Mouse (Mus musculus) heart, embryonic 12.5 days (tissue): Measurements from ENCODE around the gene Prc1. TPM values are rescaled to one million over a fixed set of nuclear protein-coding genes. Genes with fewer than 3 reads are reported as not detected.
A peak's percentile ranks its signal among the peaks of the same experiment; 100 is the strongest.

Source experiments
- ATAC-seq: fragments of 200-750 bp; cut with Nextera tagmentation; 2 replicates; pipeline ENCODE4 v1.8.0; 2017; ENCODE audit warnings: moderate TSS enrichment, moderate library complexity; ENCODE audit not compliant: insufficient number of reproducible peaks, low FRiP score
- H3K27ac ChIP-seq: fragments of 300-500 bp; sonication (generic); 2 replicates; pipeline ENCODE4 v1.5.1; 2016; ENCODE audit warnings: mild to moderate bottlenecking, moderate library complexity; ENCODE audit not compliant: poor library complexity, severe bottlenecking
- H3K27me3 ChIP-seq: fragments of 300-500 bp; sonication (generic); replicated peaks from 2 replicates; pipeline ENCODE4 v1.6.1; 2016; ENCODE audit warnings: mild to moderate bottlenecking, moderate library complexity
- H3K36me3 ChIP-seq: fragments of 300-500 bp; sonication (generic); 2 replicates; pipeline ENCODE4 v1.6.1; 2016; ENCODE audit warnings: mild to moderate bottlenecking, moderate library complexity
- H3K4me1 ChIP-seq: fragments of 300-500 bp; sonication (generic); replicated peaks from 2 replicates; pipeline ENCODE4 v1.6.1; 2016; ENCODE audit warnings: mild to moderate bottlenecking
- H3K4me2 ChIP-seq: fragments of 300-500 bp; sonication (generic); 2 replicates; pipeline ENCODE4 v1.6.1; 2016; ENCODE audit warnings: mild to moderate bottlenecking, moderate library complexity
- H3K4me3 ChIP-seq: fragments of 300-500 bp; sonication (generic); 2 replicates; pipeline ENCODE4 v1.5.1; 2016; ENCODE audit warnings: mild to moderate bottlenecking
- H3K9ac ChIP-seq: fragments of 300-500 bp; sonication (generic); 2 replicates; pipeline ENCODE4 v1.6.1; 2016; ENCODE audit warnings: mild to moderate bottlenecking, moderate library complexity
- H3K9me3 ChIP-seq: fragments of 300-500 bp; sonication (generic); replicated peaks from 2 replicates; pipeline ENCODE4 v1.6.1; 2016; ENCODE audit warnings: mild to moderate bottlenecking, moderate library complexity
- WGBS: fragments of 180-500 bp; shearing (Covaris S2); methylation state at CpG from one replicate; pipeline ENCODE4 v1.1.7; 2016; 5-methylcytosine and 5-hydroxymethylcytosine counted together
- polyA plus RNA-seq: library from polyadenylated mRNA; unstranded; fragments of >200 nt; fragmentation: Nextera tagmentation; extraction: Ambion mirVana; gene quantifications from 2 replicates; pipeline ENCODE4 v1.2.1, GENCODE M21; 2016

Prc1 gene
- polyA plus RNA-seq, 1 experiment from 2014 or later, result 137 TPM

DNA sequence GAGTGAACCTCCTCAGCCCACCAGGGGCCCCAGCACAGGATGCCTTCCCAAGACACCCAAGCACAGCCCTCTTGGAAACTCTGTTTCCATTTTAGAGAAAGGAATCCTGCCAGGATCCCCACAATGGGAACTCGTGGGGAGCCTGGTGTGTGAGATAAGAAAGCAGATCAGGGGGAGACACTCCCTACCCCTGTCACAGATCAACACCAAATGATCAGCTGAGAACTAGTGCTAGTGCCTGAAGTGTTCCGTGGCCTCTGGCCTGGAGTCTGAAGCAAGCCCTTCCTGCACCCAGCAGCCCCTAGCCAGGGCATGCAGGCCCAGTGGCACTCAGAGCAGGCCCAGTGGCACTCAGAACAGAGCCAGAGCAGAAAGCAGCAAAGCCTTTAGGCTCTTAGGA is 56.6 kb downstream of the Prc1 start:
- Histone ChIP-seq H3K9me3 (no peaks in the 10 kb centered on the region), H3K9ac (no peak overlapping the region), H3K36me3 (peaks cover 51% of the 10 kb centered on the region), H3K27me3 (no peaks in the 10 kb centered on the region), H3K4me3 (no peak overlapping the region), H3K4me2 (no peak overlapping the region), H3K4me1 (peaks cover 7% of the 10 kb centered on the region; the same call in 1 of the 2 replicates), H3K27ac (no peak overlapping the region)
- WGBS, result 53% methylated on average over 2 of the region's 2 CpGs
- no peak for ATAC-seq

DNA sequence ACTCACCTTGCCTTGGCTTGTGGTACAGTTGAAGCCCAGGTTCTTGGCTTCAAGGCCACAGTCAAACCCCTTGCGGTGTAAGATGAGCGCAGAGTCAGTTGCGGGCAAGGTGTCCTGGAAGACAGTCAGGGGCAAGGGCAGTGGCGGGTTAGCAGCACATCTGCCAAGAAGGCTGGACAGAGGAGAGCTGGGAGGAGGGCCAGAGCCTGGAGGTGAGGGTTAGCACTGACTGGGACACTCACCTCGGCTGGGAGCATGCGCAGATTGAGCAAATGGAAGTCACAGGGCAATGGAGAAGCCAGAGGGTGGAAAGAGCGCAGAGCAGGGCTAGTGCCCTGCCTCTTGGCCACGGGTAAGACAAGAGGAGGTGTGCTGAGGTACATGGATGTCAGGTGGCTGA is 58.7 kb downstream of the Prc1 start:
- H3K27me3 ChIP-seq, result no peaks in the 10 kb centered on the region
- H3K4me2 ChIP-seq, result no peak overlapping the region
- ATAC-seq, result no peak
- peaks cover 5% of the 10 kb centered on the region for H3K4me1 ChIP-seq
- no peak overlapping the region for H3K9ac ChIP-seq
- H3K9me3 ChIP-seq, result no peaks in the 10 kb centered on the region
- peaks cover 71% of the 10 kb centered on the region for H3K36me3 ChIP-seq
- 91% methylated on average over 8 of the region's 8 CpGs for WGBS
- no peak overlapping the region for H3K27ac ChIP-seq
- no peak overlapping the region for H3K4me3 ChIP-seq

DNA sequence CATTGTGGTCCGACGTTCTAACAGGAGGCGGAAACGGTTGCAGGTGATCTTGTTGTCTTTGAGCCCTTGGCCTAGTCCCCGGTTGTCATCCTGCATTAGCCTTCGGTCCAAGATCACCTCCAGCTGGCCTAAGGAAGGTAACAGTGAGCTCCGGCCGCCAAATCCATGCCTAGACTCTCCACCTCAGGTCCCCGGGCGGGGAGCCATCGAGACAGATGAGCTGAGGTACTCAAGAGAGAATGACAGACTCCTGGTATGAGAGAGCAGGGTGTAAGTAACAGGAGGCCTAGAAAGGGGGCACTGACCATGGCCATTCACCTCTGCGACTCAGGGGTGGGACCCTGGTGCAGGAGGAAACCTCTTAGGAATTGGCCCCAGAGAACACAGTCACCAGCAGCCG is 62.1 kb downstream of the Prc1 start:
- H3K27ac ChIP-seq, result peak overlapping the region; percentile 63
- 83% methylated on average over 13 of the region's 13 CpGs for WGBS

DNA sequence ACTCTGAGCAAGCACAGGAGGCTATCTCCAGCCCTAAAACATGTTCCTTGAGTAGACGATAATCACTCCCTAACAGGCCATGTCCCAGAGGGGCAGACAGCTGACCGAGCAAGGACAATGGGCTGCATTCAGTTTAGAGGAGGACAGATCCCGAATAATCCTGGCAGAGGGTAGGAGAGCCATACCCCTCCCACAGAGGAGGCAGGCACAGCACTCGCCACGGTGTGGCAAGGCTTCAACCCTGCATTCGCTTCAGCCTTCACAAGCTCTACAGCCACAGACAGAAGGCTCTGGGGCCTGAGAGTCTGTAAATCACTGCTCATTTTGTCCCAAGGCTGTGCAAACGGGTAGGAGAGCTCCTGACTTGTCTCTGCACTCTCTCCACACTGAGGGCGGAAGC is 62.9 kb downstream of the Prc1 start:
- Histone ChIP-seq H3K27ac (peak overlapping the region; percentile 63), H3K4me2 (no peak overlapping the region), H3K4me1 (peaks cover 13% of the 10 kb centered on the region), H3K36me3 (peaks cover 88% of the 10 kb centered on the region), H3K27me3 (no peaks in the 10 kb centered on the region), H3K4me3 (no peak overlapping the region), H3K9ac (0 out of 2 replicates have a peak overlapping the region, but pooled peaks have one; percentile 40), H3K9me3 (no peaks in the 10 kb centered on the region)
- peak; percentile 53; the same call in 1 of the 2 replicates for ATAC-seq
- WGBS, result 52% methylated on average over 8 of the region's 8 CpGs

More for the DNA sequence above, 62.1 kb downstream of the Prc1 start:
- H3K9me3 ChIP-seq, result no peaks in the 10 kb centered on the region
- H3K27me3 ChIP-seq, result no peaks in the 10 kb centered on the region
- no peak for ATAC-seq
- no peak overlapping the region for H3K4me3 ChIP-seq
- no peak overlapping the region for H3K4me2 ChIP-seq
- H3K9ac ChIP-seq, result no peak overlapping the region
- peaks cover 13% of the 10 kb centered on the region for H3K4me1 ChIP-seq
- H3K36me3 ChIP-seq, result peaks cover 86% of the 10 kb centered on the region

DNA sequence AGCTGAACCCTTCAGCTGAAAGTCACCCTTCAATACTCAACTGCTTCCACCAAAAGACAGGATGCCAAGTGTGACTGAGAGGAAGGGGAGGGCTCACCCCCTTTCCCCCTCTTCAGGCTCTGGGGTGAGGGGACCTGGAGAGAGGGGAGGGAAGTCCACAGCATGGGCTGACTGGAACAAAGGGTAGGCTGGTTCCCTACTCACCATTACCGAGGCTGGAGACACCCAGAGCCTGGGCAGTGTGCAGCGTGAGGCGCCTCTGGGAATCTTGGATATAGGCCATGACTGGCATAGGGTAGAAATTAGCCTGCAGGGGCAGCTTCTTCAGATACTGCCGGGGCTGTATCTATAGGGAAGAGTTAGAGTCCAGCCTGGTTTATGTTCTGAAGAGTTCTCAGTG is 63.8 kb downstream of the Prc1 start:
- Histone ChIP-seq H3K27me3 (no peaks in the 10 kb centered on the region), H3K9ac (no peak overlapping the region), H3K9me3 (no peaks in the 10 kb centered on the region), H3K4me1 (peaks cover 13% of the 10 kb centered on the region), H3K27ac (0 out of 2 replicates have a peak overlapping the region, but pooled peaks have one; percentile 61), H3K36me3 (peaks cover 88% of the 10 kb centered on the region), H3K4me2 (no peak overlapping the region), H3K4me3 (no peak overlapping the region)
- no peak for ATAC-seq
- 66% methylated on average over 4 of the region's 4 CpGs for WGBS

DNA sequence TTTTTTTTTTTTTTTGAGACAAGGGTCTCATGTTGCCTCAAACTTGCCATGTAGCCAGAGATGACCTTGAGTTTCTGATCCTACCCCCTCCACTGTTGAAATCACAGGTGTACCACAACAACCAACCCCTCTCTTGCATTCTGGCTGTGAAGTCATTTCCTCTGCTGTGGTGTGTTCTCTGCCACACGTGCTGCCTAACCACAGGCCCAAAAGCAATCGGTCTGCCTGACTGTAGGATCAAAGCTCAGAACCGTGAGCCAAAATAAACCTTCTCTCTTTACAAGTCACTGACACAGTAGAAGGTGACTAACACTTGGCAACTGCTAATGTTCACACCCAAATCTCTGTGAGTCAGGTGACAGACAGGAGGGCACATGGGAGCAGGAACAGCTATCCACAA is 66.2 kb downstream of the Prc1 start:
- peaks cover 13% of the 10 kb centered on the region for H3K9me3 ChIP-seq
- H3K4me2 ChIP-seq, result no peak overlapping the region
- no peak overlapping the region for H3K9ac ChIP-seq
- H3K4me1 ChIP-seq, result peaks cover 13% of the 10 kb centered on the region
- no peaks in the 10 kb centered on the region for H3K27me3 ChIP-seq
- no peak overlapping the region for H3K27ac ChIP-seq
- WGBS, result 40% methylated on average over 3 of the region's 3 CpGs
- peaks cover 98% of the 10 kb centered on the region for H3K36me3 ChIP-seq
- no peak overlapping the region for H3K4me3 ChIP-seq
- no peak for ATAC-seq

DNA sequence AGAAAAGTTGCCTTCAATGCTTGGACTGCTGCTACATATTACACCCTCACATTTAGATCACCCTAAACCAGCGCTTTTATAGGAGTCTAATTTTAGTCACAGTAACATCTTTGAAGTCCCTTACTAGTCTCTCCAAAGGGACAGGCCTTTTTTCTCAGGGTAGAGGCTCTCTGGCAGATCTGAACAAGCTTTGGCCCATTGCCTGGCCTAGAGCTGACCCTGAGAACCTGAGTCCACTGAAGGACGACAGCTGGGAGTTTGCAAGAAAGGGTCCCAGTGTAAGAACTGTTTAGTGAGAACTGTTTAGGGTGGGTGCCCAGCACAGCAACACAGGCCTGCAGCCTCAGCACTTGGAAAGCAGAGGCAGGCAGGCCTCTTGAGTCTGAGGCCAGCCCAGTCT is 71.5 kb downstream of the Prc1 start:
- Histone ChIP-seq H3K27ac (no peak overlapping the region), H3K4me1 (peaks cover 22% of the 10 kb centered on the region), H3K9me3 (peaks cover 13% of the 10 kb centered on the region), H3K36me3 (peaks cover 78% of the 10 kb centered on the region), H3K4me3 (no peak overlapping the region), H3K9ac (no peak overlapping the region), H3K27me3 (no peaks in the 10 kb centered on the region), H3K4me2 (no peak overlapping the region)
- WGBS, result 69% methylated on average over 2 of the region's 2 CpGs
- no peak for ATAC-seq

Other genes starting within 250 kb of the Prc1 start
- 1,569 and 1,607 TPM in 2 replicates for gene Idh2, start 179.1 kb upstream of the Prc1 start, polyA plus RNA-seq
- gene Sema4b, start 107.6 kb upstream of the Prc1 start, polyA plus RNA-seq, result 10.3 and 10.7 TPM in 2 replicates
- 43.4 and 47.3 TPM in 2 replicates for gene Cib1, start 61.6 kb upstream of the Prc1 start, polyA plus RNA-seq
- 3.6 and 3.9 TPM in 2 replicates for gene Gdpgp1, start 61.6 kb upstream of the Prc1 start, polyA plus RNA-seq
- 0.26 and 0.37 TPM in 2 replicates for gene Ttll13, start 48.1 kb upstream of the Prc1 start, polyA plus RNA-seq
- 43.0 and 43.4 TPM in 2 replicates for gene Ngrn, start 33.2 kb upstream of the Prc1 start, polyA plus RNA-seq
- gene Vps33b, start 24.8 kb upstream of the Prc1 start, polyA plus RNA-seq, result 11.1 and 12.4 TPM in 2 replicates
- 6.1 and 8.9 TPM in 2 replicates for gene Rccd1, start 30.0 kb downstream of the Prc1 start, polyA plus RNA-seq
- 20.5 and 21.0 TPM in 2 replicates for gene Unc45a, start 46.6 kb downstream of the Prc1 start, polyA plus RNA-seq
- gene Hddc3, start 48.7 kb downstream of the Prc1 start, polyA plus RNA-seq, result 14.4 and 15.8 TPM in 2 replicates
- 25.0 and 31.0 TPM in 2 replicates for gene Man2a2, start 76.9 kb downstream of the Prc1 start, polyA plus RNA-seq
- 10.2 and 11.4 TPM in 2 replicates for gene Fes, start 93.5 kb downstream of the Prc1 start, polyA plus RNA-seq
- 24.5 and 25.9 TPM in 2 replicates for gene Furin, start 111.0 kb downstream of the Prc1 start, polyA plus RNA-seq
- gene Blm, start 240.7 kb downstream of the Prc1 start, polyA plus RNA-seq, result 26.7 and 29.7 TPM in 2 replicates